Mouse (Mus musculus) spleen, postnatal 4 days (tissue): ENCODE measurements around the gene Ripply3.

ENCODE experiments used
- DNase-seq, 2 experiments: peaks; one replicate each; pipeline ENCODE4 v3.0.0; 2022; ENCODE audit warnings: low spot score in 2 of 2

Ripply3 gene

DNA sequence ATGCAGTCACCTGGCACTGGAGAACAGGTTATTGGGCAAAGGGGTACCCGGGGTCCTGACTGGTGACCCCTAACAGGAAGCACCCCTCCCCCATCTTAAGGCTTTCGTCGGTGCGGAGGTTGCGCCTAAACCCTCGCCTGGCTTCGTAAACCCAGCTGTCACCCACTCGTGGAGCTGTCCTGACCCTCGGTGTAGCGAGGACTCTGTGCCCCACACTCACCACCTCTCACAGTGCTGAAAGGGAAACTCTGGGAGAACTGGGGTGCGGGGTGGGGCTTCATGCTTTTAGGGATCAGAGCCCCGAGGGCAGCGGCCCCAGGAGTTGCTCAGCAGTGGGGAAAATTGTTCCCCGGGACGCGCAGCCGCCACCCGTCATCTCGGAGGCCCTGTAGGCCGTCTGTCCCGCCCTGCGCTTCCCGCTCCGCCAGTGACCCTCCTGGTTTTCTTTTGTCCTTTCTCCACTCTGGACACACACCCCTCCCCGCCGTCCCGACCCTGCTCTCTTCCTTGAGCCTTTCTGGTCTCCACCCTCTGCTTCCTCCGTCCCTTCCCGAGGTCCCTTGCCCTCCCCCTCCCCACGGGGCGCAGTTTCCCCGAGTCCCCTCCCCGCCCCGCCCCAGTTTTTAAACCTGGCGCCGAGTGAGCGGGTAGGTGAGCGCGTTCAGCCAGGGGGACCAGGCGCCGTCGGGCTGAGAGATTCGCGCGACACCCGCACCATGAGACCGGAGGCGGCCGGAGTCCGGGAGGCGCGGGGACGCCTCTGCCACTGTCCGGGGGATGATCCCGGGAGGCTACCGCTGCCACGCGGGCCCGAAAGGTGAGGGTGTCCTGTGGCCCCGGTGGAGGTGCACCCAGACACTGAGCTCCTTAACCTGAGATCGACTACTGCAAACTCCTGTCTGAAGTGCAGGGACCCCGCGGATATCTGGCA, at the start of gene Ripply3:
Gene Ripply3, plus strand, starts transcription at position 640 of the 931 bp plus-strand sequence.
- DNase-seq = peak; percentile 21 to 72

GRCm38 (mm10) chr16:94283972-94284371, 44.2 kb upstream of the Ripply3 start:
- no peak for DNase-seq

DNA sequence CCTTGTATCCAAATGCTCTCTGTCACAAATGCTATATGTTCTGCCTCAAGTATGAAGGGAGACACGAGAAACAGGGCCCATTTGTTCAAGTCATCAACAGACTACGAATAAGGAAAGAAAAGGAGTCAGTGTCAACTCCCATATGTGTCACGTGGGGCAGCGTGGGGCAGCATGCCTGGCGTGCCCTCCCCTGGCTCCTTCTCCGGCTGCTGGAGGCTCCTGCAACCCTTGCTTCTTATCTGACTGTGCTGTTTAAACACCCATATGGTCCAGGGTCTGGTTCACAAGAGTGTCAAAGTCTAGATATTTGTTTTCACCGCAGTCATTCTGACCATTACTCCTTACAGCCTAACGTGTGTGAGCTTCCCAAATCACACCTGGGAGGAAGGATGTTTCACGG, 40.4 kb upstream of the Ripply3 start:
- no peak for DNase-seq

GRCm38 (mm10) chr16:94289138-94290072, 38.8 kb upstream of the Ripply3 start:
- DNase-seq = no peak

DNA sequence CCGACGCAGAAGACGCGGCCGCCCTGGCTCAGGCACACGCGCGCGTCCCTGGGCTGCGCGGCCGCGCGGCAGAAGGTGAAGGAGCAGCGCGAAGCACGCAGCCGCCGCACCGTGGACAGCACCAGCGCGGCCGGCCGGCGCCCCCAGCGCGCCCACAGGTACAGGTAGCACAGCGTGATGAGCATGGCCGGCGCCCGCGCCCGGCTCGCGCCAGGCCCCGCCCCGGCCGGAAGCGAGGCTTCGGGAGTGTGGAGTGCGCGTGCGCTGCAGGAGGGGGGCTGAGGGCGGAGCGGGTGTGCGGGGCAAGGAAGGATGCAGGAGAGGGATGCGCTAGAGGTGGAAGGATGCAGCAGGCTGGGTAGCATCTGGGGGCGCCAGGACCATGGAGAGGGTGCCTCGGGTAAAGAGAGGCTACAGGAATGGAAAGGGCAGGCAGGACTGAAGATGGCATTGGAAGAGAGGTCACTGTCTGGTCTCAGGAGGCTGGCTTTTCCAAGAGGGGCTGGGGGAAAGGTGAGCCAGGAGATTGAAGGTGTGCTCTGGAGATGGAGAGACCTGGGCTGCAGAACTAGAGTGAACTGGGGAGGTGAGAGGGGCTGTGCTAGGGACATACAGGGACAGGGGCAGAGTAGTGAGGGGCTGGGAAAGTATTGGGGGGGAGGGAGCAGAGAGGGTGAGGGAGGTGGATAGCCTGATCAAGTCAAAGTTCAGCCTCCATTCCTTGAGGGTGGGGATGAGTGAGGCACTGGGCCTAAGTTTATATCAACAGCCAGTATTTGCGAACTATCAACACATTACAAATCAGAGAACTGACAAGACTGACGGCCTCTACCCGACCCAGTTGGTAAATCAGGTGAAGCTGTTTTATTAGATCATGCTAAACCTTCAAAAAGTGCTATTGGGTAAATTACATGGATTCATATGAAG, 37.9 kb upstream of the Ripply3 start:
- DNase-seq = peak; percentile 67 to 83

GRCm38 (mm10) chr16:94291141-94291540, 37.1 kb upstream of the Ripply3 start:
- DNase-seq = no peak

DNA sequence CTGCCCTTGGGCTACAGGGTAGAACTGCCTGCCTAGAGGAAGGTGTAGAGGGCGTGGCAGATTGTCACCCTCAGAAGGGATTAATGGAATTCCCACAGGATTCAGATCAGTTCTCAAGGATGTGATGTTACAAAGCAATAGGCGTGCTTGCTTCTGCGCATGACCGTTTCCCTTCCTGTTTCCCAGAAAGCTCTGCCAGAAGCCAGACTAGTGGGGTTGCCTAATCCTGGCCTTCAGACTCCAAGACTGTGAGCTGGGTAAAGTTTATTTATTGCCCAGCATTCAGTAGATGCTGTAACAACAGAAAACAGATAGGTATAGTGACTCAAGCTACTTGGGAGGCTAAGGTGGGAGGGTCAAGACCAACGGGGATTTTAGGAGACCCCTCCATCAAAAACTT, 30.1 kb upstream of the Ripply3 start:
- no peak for DNase-seq

DNA sequence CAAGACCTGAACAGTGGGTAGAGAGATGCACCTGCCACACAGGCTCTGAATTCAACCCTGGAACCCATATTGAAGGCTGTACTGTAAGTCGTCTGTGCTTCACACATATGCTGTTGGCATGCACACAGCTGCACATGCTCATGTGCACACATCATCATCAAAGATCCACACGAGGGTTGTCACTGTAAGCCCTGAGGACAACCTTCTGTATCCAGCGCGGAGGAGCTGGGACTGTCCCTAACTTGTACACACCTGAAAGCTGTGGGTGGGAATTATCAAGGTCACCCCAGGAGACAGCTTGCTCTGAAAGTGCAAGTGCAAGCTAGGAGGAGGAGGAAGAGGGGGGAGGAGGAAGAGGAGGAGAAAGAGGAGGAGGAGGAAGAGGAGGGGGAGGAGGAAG, 29.0 kb upstream of the Ripply3 start:
- DNase-seq = no peak

- no peak for DNase-seq
Measured at GRCm38 (mm10) chr16:94301194-94301593, 27.0 kb upstream of the Ripply3 start.

DNA sequence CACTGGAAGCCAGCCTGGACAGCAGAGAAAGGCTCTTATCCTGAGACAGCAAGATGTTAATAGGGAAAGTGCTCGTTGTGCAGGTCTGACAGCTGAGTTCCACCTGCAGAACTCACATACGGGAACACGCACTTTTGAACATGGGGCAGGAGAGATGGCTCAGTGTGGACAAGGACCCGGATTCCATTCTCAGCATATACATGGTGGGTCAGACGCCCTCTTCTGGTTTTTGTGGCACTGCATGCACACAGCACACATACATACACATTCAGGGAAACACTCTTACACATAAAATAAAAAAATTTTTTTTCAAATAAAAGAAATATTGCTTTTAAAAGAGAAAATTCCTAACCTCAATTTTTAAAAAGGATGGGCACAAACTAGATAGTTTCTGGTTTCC, 26.5 kb upstream of the Ripply3 start:
- DNase-seq = no peak

- DNase-seq = no peak
Measured at GRCm38 (mm10) chr16:94302274-94303202, 25.7 kb upstream of the Ripply3 start.

DNA sequence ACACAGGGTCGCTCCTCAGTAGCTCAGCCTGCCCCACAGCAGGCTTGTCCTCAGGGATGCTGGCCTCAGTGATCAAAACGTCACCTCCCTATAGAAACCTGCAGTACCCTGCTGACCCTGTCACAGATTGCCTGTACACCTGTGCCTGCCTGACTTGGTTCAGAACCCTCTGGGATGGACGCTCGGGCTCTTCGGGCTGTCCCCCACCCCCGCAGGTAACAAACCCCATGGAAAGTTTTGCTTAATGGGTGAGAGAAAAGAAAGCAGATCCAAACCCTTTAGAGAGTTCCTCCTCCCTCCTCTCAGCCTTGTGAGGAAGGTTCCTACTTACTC, 25.1 kb upstream of the Ripply3 start:
- DNase-seq = no peak

DNA sequence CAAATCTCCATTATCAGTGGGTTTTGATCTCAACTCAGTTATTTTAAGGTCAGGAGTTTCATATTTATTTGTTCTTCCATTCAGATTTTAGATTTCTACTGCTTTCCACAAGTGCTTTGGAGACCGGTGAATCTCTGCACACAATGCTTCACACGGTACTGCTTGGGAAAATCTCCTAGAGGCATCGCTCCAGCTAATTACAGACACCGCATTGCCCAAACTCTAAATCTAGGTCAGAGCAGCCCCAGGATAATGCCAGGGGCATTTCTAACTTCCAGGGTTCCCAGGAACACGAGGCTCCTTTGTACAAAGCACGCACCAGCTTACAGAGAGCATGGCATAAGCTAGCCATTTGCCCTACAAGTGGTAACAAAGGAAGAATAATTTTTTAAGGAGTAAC, 20.7 kb upstream of the Ripply3 start:
- no peak for DNase-seq

DNA sequence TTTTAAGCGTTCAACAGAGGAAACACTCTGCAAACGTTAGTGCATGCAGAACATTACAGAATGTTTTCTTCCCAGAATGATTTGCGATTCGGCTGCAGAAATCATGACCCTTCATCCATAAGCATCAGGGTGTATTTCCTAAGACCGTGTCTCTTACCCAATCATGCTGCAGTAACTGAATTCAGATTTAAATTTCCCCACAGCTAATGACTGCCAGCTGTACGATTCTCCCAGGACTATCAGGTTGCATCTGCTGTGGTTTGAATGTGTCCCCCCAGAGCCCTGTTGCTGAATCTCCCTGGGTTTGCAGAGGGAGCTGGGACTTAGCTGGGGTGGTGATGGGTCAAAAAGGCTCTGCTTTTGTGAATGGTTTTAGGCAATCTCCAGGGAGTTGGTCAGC, 20.3 kb upstream of the Ripply3 start:
- no peak for DNase-seq

- no peak for DNase-seq
Measured at GRCm38 (mm10) chr16:94309025-94309424, 19.2 kb upstream of the Ripply3 start.

DNA sequence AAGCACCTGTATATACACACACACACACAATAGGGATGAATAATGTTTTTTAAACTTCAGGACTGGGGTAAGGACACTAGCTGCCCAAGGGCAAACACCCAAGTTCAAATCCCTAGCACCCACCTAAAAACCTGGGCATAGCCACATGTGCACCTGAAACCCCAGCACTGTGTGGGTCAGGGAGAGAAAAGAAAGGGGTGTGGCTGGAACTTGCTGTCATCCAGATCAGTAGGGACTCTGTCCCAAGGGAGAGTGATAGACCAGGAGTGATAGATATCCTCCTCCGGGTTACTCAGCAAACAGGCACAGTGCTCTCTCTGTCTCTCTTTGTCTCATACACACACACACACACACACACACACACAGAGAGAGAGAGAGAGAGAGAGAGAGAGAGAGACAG, 16.8 kb upstream of the Ripply3 start:
- no peak for DNase-seq

DNA sequence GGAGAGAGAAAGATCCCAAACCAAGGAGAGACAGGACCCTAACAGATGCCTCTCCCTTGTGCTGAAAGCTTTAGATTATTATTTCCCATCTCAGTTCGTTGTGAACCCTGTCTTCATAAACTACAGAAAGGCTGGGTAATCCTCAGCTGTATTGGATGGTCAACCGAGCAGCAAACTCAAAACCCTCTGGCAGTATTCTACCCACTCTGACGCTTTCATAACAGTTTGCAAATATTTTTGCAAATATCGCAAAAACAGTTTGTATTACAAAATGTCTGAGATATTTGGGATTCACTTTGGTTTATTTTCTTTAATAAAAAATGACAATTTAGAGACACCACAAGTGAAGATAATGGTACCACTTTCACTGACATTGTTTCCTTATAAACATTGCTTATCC, 16.3 kb upstream of the Ripply3 start:
- no peak for DNase-seq

DNA sequence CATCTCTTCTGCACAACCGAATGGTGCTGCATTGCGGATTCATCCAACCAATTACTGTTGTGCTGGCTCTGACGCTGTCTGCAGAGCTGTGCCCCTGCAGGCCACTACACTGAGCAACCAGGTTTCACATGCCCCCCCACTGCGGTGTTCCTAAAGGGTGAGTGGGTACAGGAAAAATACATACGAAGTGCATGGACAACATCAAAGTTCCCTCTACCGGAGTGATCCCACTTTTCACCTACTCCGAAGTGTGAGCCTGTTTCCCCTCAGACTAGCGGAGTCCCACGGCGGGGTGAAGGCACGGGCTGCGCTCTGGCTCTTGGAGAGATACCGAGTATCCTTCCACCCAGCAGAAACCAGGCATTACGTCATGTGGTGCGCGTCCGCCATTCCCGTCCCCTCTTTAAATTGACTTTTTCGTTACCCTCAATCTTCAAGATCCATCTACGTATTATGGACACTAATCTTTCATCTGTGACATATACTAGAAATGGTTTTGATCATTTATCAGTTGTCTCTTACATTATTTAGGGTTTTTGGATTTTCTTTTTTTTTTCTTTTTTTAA, 15.5 kb upstream of the Ripply3 start:
- peak; percentile 67 to 80 for DNase-seq

- DNase-seq = peak; percentile 97 to 100
Measured at GRCm38 (mm10) chr16:94313229-94314030, 14.8 kb upstream of the Ripply3 start, which contains the start of gene Hlcs. Gene Hlcs (minus strand): TSS chr16:94313571.
